Mouse (Mus musculus) kidney, postnatal 0 days (tissue): Measurements from ENCODE around the gene Dthd1. TPM values are rescaled to one million over a fixed set of nuclear protein-coding genes. Genes with fewer than 3 reads are reported as not detected.

ENCODE experiments used
- ATAC-seq: fragments of 200-750 bp; cut with Nextera tagmentation; replicated peaks from 2 replicates; pipeline ENCODE4 v1.8.0; 2017; ENCODE audit warnings: low read depth, moderate number of reproducible peaks, moderate TSS enrichment, moderate library complexity; ENCODE audit not compliant: low FRiP score
- DNase-seq: peaks from one replicate; pipeline ENCODE4 v3.0.0-alpha.2; 2016; ENCODE audit warnings: low spot score
- H3K27ac ChIP-seq: fragments of 300-500 bp; sonication (generic); 2 replicates; pipeline ENCODE4 v1.5.1; 2014; ENCODE audit warnings: mild to moderate bottlenecking
- H3K27me3 ChIP-seq: fragments of 300-500 bp; sonication (generic); 2 replicates; pipeline ENCODE4 v1.6.1; 2014; ENCODE audit warnings: low read length, mixed read lengths; ENCODE audit not compliant: insufficient read depth
- H3K36me3 ChIP-seq: fragments of 300-500 bp; sonication (generic); 2 replicates; pipeline ENCODE4 v1.6.1; 2014; ENCODE audit warnings: low read length, mixed read lengths; ENCODE audit not compliant: insufficient read depth
- H3K4me1 ChIP-seq: fragments of 300-500 bp; sonication (generic); replicated peaks from 2 replicates; pipeline ENCODE4 v1.6.1; 2014; ENCODE audit warnings: antibody characterized with exemption, low read length, mixed read lengths; ENCODE audit not compliant: insufficient read depth
- H3K4me2 ChIP-seq: fragments of 300-500 bp; sonication (generic); 2 replicates; pipeline ENCODE4 v1.6.1; 2014; ENCODE audit warnings: mild to moderate bottlenecking, low read length, moderate library complexity, mixed read lengths
- H3K4me3 ChIP-seq: fragments of 300-500 bp; sonication (generic); replicated peaks from 2 replicates; pipeline ENCODE4 v1.5.1; 2014; ENCODE audit warnings: low read depth, low read length
- H3K9ac ChIP-seq: fragments of 300-500 bp; sonication (generic); 2 replicates; pipeline ENCODE4 v1.6.1; 2014; ENCODE audit warnings: low read depth, low read length
- H3K9me3 ChIP-seq: fragments of 300-500 bp; sonication (generic); replicated peaks from 2 replicates; pipeline ENCODE4 v1.6.1; 2016; ENCODE audit warnings: low read length, inconsistent platforms, mixed read lengths
- CTCF ChIP-seq: IDR thresholded peaks from 2 replicates; pipeline ENCODE4 v1.5.1; 2016; ENCODE audit warnings: antibody characterized with exemption, low read depth, mild to moderate bottlenecking, moderate library complexity
- WGBS: fragments of 180-500 bp; shearing (Covaris S2); extraction: QIAGEN DNeasy Blood & Tissue Kit; methylation state at CpG from one replicate; pipeline ENCODE4 v1.1.7; 2014; 5-methylcytosine and 5-hydroxymethylcytosine counted together
- polyA plus RNA-seq: library from polyadenylated mRNA; unstranded; fragments of >200 nt; fragmentation: Nextera tagmentation; extraction: Ambion mirVana; gene quantifications from 2 replicates; pipeline ENCODE4 v1.2.1, GENCODE M21; 2015

Dthd1 gene
- polyA plus RNA-seq, 1 experiment from 2014 or later = not detected

DNA sequence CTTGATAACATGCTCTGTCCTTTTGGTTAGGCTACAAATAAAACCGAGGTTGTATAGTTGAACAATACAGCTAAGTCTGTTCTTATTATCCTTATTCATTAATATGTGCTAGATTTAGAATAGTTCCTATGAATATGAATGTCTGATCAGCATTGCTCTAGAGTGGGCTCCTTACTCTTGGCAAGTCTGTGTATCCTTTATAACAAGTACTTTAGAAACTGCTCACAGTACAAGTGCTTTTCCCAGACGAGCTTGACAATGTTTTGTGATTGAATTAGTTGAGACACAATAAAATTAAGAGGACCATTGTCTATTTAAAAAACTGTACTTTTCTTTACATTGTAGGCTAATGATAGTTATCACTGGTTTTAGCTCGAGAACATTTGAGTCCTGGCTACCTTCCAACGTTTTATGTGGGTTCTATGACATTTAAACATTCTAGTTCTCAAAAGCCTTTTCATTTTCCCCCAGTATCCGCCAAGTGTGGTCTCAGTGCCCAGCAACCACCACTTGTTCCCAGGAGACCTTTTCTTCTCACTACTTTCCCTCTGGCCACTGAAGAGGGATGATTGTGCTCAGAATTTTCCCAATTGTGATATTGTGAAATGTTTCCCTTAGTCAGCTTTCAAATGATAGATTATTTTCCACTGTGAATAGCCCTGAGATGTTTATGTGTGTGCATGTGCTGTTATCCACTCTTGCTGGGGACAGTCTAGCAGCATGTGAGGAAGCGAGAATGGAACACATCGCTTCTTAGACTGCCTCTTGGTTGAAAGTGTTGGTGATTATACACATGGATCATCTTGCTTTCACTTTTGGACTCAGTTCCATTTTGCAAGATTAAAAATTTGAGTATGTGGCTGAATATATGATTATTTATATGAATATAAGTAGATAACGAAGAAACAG is 7.0 kb downstream of the Dthd1 start:
- H3K27me3 ChIP-seq = no peaks in the 10 kb centered on the region
- no peak overlapping the region for H3K27ac ChIP-seq
- H3K4me2 ChIP-seq = no peak overlapping the region
- no peak for ATAC-seq
- H3K36me3 ChIP-seq = no peaks in the 10 kb centered on the region
- no peak overlapping the region for H3K9ac ChIP-seq
- H3K4me3 ChIP-seq = no peak overlapping the region
- H3K9me3 ChIP-seq = no peaks in the 10 kb centered on the region
- WGBS = 74% methylated on average over 8 of the region's 8 CpGs
- no peak for DNase-seq
- no peak for TF ChIP-seq CTCF
- no peaks in the 10 kb centered on the region for H3K4me1 ChIP-seq

DNA sequence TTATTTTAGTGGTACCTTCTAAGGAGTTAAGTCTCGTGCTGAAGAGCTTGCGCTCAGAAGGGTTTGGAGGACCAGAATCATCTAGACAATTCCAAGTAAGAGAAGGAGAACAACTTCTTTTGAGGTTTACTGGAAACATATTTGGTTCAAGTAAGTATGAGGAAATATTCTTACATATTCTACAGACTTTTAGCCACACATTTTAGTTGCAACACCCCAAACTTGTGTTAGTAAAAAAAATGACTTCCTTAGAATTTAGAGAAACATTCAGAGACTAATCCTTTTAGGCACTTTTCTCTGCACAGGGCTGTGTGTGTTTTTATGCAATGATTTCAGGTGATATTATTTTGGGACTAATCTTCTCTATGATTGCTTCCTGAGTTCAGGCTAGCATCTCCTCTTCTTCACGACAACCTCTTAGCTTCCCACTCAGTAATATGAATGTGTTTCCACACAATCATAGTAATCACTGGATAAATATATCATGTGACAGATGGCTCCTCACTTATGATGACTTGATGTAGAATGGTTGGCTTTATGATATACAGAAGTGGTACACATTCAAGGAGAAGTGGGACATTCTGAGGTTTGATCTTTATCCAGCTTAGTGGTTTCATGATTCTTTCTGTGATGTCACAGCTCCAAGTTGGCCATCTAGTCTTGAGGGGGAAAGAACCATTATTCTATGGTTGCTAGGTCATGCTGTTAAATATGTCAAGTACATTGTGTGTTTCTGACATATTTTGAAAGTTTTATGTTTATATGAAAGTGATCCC is 29.5 kb downstream of the Dthd1 start:
- Histone ChIP-seq H3K9me3 (no peaks in the 10 kb centered on the region), H3K4me3 (no peak overlapping the region), H3K4me1 (no peaks in the 10 kb centered on the region), H3K9ac (no peak overlapping the region), H3K27me3 (no peaks in the 10 kb centered on the region), H3K4me2 (no peak overlapping the region), H3K36me3 (no peaks in the 10 kb centered on the region), H3K27ac (no peak overlapping the region)
- 91% methylated on average over 3 of the region's 3 CpGs for WGBS
- TF ChIP-seq CTCF = no peak
- ATAC-seq = no peak
- DNase-seq = no peak

DNA sequence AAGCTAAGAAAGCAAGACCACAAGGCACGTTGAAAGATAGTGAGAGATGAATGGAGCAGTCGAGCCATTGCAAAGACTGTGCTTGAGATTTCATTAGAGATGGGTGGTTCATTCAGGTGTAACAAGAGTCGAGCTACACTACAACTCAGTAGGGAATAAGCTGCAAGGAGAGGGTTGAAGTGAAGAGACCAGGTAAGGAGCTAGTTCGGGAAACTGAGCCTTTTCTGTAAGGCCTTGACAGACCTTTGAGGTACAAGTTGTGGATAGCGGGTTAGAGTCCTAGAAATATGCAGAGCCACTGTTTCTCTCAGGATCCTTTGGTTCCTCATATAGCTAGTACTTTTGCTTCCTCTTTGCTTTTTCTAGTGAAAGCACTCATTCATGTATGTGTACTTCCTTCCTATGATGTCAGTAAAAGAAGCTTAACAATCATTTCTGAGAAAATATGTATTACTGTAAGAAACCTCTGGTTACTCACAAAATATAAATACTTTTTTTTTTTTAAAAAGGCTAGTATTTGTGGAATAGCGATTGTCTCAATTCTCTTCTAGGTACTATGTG is 33.0 kb downstream of the Dthd1 start:
- no peak for DNase-seq
- Histone ChIP-seq H3K4me3 (no peak overlapping the region), H3K4me1 (no peaks in the 10 kb centered on the region), H3K9ac (no peak overlapping the region), H3K27me3 (no peaks in the 10 kb centered on the region), H3K36me3 (no peaks in the 10 kb centered on the region), H3K4me2 (no peak overlapping the region), H3K27ac (no peak overlapping the region), H3K9me3 (no peaks in the 10 kb centered on the region)
- 88% methylated on average over 6 of the region's 6 CpGs for WGBS
- no peak for TF ChIP-seq CTCF
- ATAC-seq = no peak

DNA sequence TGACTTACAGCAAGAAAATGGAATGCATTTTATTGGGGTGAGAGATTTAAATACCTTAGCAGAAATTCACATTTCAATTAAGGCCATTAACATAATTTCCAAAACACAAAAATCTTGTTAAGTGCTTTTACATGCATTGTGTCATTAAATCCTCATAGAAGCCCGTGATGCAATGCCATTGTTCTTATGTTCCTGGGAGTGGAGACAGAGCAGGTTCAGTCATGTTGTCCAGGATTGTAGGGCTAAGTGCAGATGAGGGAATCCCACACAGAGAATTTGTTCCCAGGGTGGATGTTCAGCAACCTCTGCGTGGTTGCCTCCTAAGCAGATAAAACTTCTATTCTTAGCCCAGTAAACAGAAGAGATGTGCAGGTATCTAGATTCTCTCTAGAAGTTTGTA is 37.7 kb downstream of the Dthd1 start:
- ATAC-seq = no peak
- Histone ChIP-seq H3K4me2 (no peak overlapping the region), H3K4me3 (no peak overlapping the region), H3K27me3 (no peaks in the 10 kb centered on the region), H3K36me3 (no peaks in the 10 kb centered on the region), H3K9ac (no peak overlapping the region), H3K9me3 (no peaks in the 10 kb centered on the region), H3K27ac (no peak overlapping the region), H3K4me1 (no peaks in the 10 kb centered on the region)
- TF ChIP-seq CTCF = no peak
- no peak for DNase-seq
- 72% methylated on average over 2 of the region's 2 CpGs for WGBS

DNA sequence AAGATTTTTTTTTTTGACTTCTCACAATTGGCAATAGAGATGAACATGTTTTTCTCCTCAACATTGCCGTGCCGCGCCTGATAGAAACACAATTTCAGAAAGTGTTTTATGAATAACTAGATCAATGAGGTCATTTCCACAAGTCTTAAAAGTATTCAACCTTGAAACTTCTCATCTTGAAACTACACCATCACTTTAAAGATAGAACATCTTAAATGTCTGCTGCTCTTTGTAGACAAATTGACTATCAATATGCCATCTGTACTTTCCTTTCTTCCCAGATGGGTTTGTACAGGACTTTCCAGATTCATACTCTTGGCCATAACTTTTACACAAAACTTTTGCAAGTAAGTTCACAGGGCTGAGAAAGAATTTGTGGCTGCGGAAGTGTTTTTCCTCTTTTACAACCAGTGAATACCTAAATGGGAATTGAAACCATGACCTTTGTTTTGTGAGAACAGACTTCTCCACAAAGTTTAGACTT is 40.8 kb downstream of the Dthd1 start:
- no peaks in the 10 kb centered on the region for H3K4me1 ChIP-seq

DNA sequence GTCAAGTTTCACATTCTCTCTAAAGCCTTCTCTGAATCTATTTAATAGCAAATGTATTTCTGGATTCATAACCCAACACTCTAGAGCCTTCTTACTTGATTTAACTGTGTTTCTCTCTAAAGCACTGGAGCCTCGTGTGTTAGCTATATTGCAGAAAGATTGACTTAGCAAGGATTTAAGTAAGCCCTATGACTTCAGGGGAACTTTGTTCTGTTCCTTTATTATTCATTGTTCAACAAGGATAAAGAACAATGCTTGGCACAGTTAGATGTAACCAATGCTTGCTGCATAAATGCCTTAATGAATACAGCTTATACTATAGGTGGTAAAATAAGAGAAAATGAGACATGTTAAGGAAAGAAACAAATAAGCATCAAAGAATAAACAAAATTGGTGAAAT is 43.9 kb downstream of the Dthd1 start:
- Histone ChIP-seq H3K4me2 (no peak overlapping the region), H3K9ac (no peak overlapping the region), H3K36me3 (no peaks in the 10 kb centered on the region), H3K27me3 (no peaks in the 10 kb centered on the region), H3K9me3 (no peaks in the 10 kb centered on the region), H3K27ac (no peak overlapping the region), H3K4me1 (no peaks in the 10 kb centered on the region), H3K4me3 (no peak overlapping the region)
- 80% methylated on average over 1 of the region's 1 CpGs for WGBS
- no peak for TF ChIP-seq CTCF
- ATAC-seq = no peak
- no peak for DNase-seq

More for the DNA sequence above, 40.8 kb downstream of the Dthd1 start:
- TF ChIP-seq CTCF = no peak
- no peak overlapping the region for H3K4me3 ChIP-seq
- no peaks in the 10 kb centered on the region for H3K9me3 ChIP-seq
- no peak overlapping the region for H3K4me2 ChIP-seq
- DNase-seq (no peak), ATAC-seq (no peak)
- no peaks in the 10 kb centered on the region for H3K27me3 ChIP-seq
- no peak overlapping the region for H3K27ac ChIP-seq
- H3K36me3 ChIP-seq = no peaks in the 10 kb centered on the region
- no peak overlapping the region for H3K9ac ChIP-seq
- 87% methylated on average over 4 of the region's 4 CpGs for WGBS
